Mouse (Mus musculus) forebrain, embryonic 15.5 days (tissue): ENCODE measurements at regions not wholly inside any gene's neighbourhood (a gene's known extent, or its start where the extent isn't known, plus 50 kb on each side); places are given as distances from the start of the nearest gene placed in this dataset.
A peak's percentile ranks its signal among the peaks of the same experiment; 100 is the strongest.

ENCODE experiments used
- ATAC-seq: fragments of 200-750 bp; cut with Nextera tagmentation; replicated peaks from 2 replicates; pipeline ENCODE4 v1.8.0; 2017; ENCODE audit warnings: mild to moderate bottlenecking, moderate TSS enrichment, moderate library complexity
- H3K27ac ChIP-seq: fragments of 300-500 bp; sonication (generic); replicated peaks from 2 replicates; pipeline ENCODE4 v1.5.1; 2015; ENCODE audit warnings: mild to moderate bottlenecking, inconsistent platforms
- H3K27me3 ChIP-seq: fragments of 300-500 bp; sonication (generic); 2 replicates; pipeline ENCODE4 v1.6.1; 2015; ENCODE audit warnings: inconsistent platforms
- H3K36me3 ChIP-seq: fragments of 300-500 bp; sonication (generic); 2 replicates; pipeline ENCODE4 v1.6.1; 2015; ENCODE audit warnings: mild to moderate bottlenecking, inconsistent platforms
- H3K4me1 ChIP-seq: fragments of 300-500 bp; sonication (generic); 2 replicates; pipeline ENCODE4 v1.6.1; 2015; ENCODE audit warnings: inconsistent platforms
- H3K4me2 ChIP-seq: fragments of 300-500 bp; sonication (generic); replicated peaks from 2 replicates; pipeline ENCODE4 v1.6.1; 2015; ENCODE audit warnings: mild to moderate bottlenecking, inconsistent platforms
- H3K4me3 ChIP-seq: fragments of 300-500 bp; sonication (generic); 2 replicates; pipeline ENCODE4 v1.5.1; 2015; ENCODE audit warnings: mild to moderate bottlenecking, inconsistent platforms
- H3K9ac ChIP-seq: fragments of 300-500 bp; sonication (generic); replicated peaks from 2 replicates; pipeline ENCODE4 v1.6.1; 2015; ENCODE audit warnings: mild to moderate bottlenecking, inconsistent platforms
- H3K9me3 ChIP-seq: fragments of 300-500 bp; sonication (generic); 2 replicates; pipeline ENCODE4 v1.6.1; 2016; ENCODE audit warnings: inconsistent platforms
- WGBS: fragments of 180-500 bp; shearing (Covaris S2); methylation state at CpG from one replicate; pipeline ENCODE4 v1.1.7; 2015; ENCODE audit warnings: mixed read lengths; 5-methylcytosine and 5-hydroxymethylcytosine counted together

GRCm38 (mm10) chr15:68624831-68625230, 2124.1 kb upstream of the Lrrc6 start:
- H3K4me2 ChIP-seq = no peak overlapping the region
- H3K27ac ChIP-seq = no peak overlapping the region
- H3K27me3 ChIP-seq = no peaks in the 10 kb centered on the region
- no peaks in the 10 kb centered on the region for H3K36me3 ChIP-seq
- no peak for ATAC-seq
- H3K4me3 ChIP-seq = no peak overlapping the region
- no peaks in the 10 kb centered on the region for H3K4me1 ChIP-seq
- no peak overlapping the region for H3K9ac ChIP-seq
- no peaks in the 10 kb centered on the region for H3K9me3 ChIP-seq
- WGBS = 78% methylated on average over 3 of the region's 3 CpGs

DNA sequence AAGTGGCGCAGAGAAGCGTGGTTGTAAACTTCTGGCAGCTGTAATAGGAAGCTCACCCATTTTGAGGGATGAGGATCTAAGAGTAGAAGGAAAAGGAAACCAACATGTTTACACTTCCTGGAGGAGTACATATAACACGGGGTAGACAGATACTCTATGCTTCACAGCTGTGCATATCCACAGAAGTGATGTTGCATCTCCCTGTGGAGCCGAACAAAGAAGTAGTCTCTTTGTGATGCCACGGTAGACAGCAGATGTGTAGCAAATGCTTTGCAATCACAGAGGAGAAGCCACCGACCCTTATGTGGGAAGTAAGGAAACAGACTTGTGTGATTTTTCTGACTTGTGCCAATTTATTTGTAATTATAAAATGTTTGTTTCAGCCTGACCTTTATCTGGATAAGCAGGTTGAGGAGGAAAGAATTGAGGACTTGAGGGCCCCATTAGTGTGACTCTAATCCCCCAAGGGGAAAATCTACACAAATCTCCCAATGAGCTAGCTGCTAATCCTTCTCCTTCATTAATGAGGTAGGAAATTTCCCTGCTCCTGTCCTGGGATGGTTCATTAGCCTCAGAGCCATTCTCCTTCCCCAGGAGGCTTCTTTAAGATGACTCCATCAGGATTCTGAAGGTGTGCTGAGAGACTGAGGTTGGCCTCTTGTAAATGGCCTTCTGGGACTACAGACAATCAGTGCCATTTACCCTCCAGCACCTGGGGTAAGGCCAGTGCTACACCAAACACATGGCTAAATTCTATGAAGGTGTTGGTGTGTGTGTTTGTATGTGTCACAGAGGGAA, 2119.9 kb upstream of the Lrrc6 start:
- H3K4me2 ChIP-seq = no peak overlapping the region
- no peaks in the 10 kb centered on the region for H3K27me3 ChIP-seq
- H3K4me3 ChIP-seq = no peak overlapping the region
- H3K4me1 ChIP-seq = no peaks in the 10 kb centered on the region
- H3K36me3 ChIP-seq = no peaks in the 10 kb centered on the region
- H3K9ac ChIP-seq = no peak overlapping the region
- WGBS = 54% methylated on average over 6 of the region's 6 CpGs
- no peaks in the 10 kb centered on the region for H3K9me3 ChIP-seq
- no peak for ATAC-seq
- no peak overlapping the region for H3K27ac ChIP-seq

DNA sequence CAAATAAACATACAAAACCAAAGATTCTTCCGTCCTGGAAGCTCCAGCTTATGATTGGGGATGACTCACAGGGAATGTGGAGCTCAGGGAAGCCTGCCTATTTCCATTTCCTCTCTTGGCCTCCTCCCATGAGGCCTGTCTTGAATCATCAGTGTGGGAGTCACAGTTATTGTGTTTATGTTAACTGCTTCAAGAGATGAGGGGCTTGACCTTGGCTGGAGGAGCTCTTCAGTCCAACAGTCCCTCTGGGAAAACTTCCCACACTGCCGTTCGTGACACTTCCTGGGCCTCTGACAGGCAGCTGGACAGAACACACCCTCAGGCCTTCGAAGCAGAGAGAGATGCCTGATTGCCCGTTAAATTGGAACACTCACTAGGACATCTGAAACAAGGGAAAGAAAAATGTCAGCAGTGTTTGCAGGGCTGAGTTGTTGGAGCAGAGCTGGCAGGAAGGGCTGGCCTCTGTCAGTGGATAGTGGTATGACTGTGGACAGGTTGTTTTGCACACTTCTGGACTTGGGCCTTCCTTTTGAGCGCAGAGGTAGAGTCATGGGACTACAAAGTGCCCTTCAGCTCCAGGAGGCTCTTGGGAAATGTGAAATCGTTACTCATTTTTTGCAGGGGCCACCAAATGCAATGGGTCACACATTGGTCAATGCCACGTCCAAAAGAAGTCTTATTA, 2105.5 kb upstream of the Lrrc6 start:
- H3K27ac ChIP-seq = no peak overlapping the region
- H3K9me3 ChIP-seq = no peaks in the 10 kb centered on the region
- no peak overlapping the region for H3K4me2 ChIP-seq
- ATAC-seq = no peak
- H3K4me3 ChIP-seq = no peak overlapping the region
- no peaks in the 10 kb centered on the region for H3K36me3 ChIP-seq
- H3K9ac ChIP-seq = no peak overlapping the region
- WGBS = 76% methylated on average over 8 of the region's 8 CpGs
- no peaks in the 10 kb centered on the region for H3K4me1 ChIP-seq
- H3K27me3 ChIP-seq = no peaks in the 10 kb centered on the region

GRCm38 (mm10) chr15:68605478-68605877, 2104.8 kb upstream of the Lrrc6 start:
- Histone ChIP-seq H3K27ac (no peak overlapping the region), H3K9me3 (no peaks in the 10 kb centered on the region), H3K36me3 (no peaks in the 10 kb centered on the region), H3K9ac (no peak overlapping the region), H3K4me1 (no peaks in the 10 kb centered on the region), H3K27me3 (no peaks in the 10 kb centered on the region), H3K4me2 (no peak overlapping the region), H3K4me3 (no peak overlapping the region)
- 88% methylated on average over 2 of the region's 2 CpGs for WGBS
- no peak for ATAC-seq

DNA sequence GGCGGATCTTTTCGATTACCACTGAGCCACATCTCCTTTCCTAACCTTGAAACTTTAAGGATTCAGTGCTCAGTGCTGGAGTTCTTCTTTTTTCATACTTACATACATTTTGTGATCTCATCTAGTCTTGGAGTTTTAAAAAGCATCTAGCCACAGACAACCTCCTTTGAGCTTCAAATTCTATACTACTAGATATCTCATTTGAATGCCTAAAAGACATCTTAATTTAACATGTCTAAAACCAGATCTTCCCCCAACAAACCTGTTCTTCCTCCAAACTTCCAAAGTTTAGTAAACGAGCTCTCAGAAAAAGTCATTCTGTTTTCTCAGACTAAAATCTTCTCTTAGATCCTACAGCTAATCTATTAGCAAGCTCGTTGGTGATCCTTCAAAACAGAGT, 2081.5 kb upstream of the Lrrc6 start:
- no peak overlapping the region for H3K4me2 ChIP-seq
- no peaks in the 10 kb centered on the region for H3K4me1 ChIP-seq
- 83% methylated on average over 4 of the region's 4 CpGs for WGBS
- H3K4me3 ChIP-seq = no peak overlapping the region
- H3K9me3 ChIP-seq = no peaks in the 10 kb centered on the region
- H3K9ac ChIP-seq = no peak overlapping the region
- no peak for ATAC-seq
- no peaks in the 10 kb centered on the region for H3K27me3 ChIP-seq
- H3K27ac ChIP-seq = no peak overlapping the region
- H3K36me3 ChIP-seq = no peaks in the 10 kb centered on the region

GRCm38 (mm10) chr15:68579486-68579885, 2078.8 kb upstream of the Lrrc6 start:
- WGBS = 99% methylated on average over 2 of the region's 2 CpGs
- Histone ChIP-seq H3K4me2 (no peak overlapping the region), H3K9me3 (no peaks in the 10 kb centered on the region), H3K9ac (no peak overlapping the region), H3K27ac (no peak overlapping the region), H3K27me3 (no peaks in the 10 kb centered on the region), H3K4me1 (no peaks in the 10 kb centered on the region), H3K36me3 (no peaks in the 10 kb centered on the region), H3K4me3 (no peak overlapping the region)
- ATAC-seq = no peak

- Histone ChIP-seq H3K4me1 (no peaks in the 10 kb centered on the region), H3K9ac (no peak overlapping the region), H3K4me2 (no peak overlapping the region), H3K36me3 (no peaks in the 10 kb centered on the region), H3K4me3 (no peak overlapping the region), H3K27me3 (no peaks in the 10 kb centered on the region), H3K9me3 (no peaks in the 10 kb centered on the region), H3K27ac (no peak overlapping the region)
- 83% methylated on average over 3 of the region's 3 CpGs for WGBS
- no peak for ATAC-seq
Observed at GRCm38 (mm10) chr15:68560654-68561053, 2059.9 kb upstream of the Lrrc6 start.

DNA sequence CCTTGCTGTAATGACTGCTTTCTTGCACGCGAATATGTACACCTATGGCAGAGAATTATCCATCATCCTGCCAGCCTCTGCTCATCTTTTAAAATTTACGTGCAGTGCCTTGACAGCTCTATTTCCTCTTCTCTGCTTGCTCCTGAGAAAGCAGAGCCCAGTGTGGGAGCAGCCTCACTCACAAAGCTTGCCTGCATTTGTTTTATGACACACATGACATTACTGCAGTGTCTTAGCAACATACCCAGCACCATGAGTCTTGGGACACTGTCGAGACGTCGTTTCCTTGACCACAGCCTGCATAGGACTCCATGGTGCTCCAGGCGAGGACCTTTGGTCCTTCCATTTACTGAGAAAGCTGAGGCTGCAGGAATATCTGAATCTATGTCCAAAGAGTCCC, 2055.4 kb upstream of the Lrrc6 start:
- Histone ChIP-seq H3K36me3 (no peaks in the 10 kb centered on the region), H3K27ac (no peak overlapping the region), H3K4me2 (no peak overlapping the region), H3K9ac (no peak overlapping the region), H3K4me3 (no peak overlapping the region), H3K9me3 (no peaks in the 10 kb centered on the region), H3K4me1 (no peaks in the 10 kb centered on the region), H3K27me3 (no peaks in the 10 kb centered on the region)
- ATAC-seq = no peak
- WGBS = 83% methylated on average over 7 of the region's 7 CpGs

DNA sequence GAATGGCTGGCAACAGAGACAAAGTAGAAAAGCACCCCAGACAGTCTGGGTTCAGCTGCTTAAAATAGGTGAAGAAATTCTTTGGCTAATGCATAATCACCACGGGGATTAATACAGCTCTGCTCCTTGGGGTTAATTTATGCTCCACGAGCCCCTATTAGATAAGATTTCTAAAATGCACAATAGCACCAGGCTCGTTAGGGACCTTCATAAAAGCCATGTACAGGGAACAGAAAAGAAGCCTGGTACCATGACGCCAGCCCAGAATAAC, 2035.3 kb upstream of the Lrrc6 start:
- peak; percentile 76 for ATAC-seq

DNA sequence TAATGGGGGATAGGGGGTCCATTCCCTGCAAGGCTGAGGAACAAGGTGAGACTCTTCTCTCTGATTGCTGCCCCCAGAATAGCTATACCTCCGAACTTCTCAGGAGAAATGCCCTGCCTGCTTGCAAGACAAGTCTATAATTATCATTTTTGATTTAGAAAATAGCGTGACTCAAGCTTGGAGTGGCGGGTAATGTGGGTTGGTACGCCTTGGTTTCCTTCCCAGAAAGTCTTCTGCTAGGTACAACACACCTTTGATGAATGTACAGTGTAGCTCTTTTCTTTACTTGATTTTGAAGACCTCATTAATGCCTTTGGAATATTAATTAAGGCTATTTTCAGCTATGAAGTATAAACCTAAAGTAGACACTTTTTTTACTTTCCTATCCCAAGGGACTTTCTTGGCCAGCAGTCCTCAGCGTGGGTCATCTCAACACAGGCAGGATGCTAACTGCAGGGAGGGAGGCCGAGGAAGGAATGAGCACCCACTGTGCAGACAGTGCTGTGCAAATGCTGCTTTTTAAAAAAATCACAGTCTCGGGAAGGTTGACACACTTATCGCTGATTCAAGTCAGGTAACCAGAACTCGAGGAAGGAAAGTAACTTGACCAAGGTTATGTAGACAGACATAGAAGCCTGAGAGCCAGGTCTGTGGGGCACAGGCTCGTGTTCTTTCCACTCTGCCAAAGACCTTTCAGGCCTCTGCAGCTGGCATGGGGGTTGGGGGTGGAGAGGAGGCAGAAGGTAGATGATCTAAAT, 2034.8 kb upstream of the Lrrc6 start:
- H3K9ac ChIP-seq = no peak overlapping the region
- peak overlapping the region; percentile 11; the same call in 1 of the 2 replicates for H3K27ac ChIP-seq
- no peak overlapping the region for H3K4me2 ChIP-seq
- no peaks in the 10 kb centered on the region for H3K9me3 ChIP-seq
- no peak overlapping the region for H3K4me3 ChIP-seq
- no peaks in the 10 kb centered on the region for H3K36me3 ChIP-seq
- no peaks in the 10 kb centered on the region for H3K27me3 ChIP-seq
- peak; percentile 51 for ATAC-seq
- 46% methylated on average over 10 of the region's 10 CpGs for WGBS
- peaks cover 12% of the 10 kb centered on the region for H3K4me1 ChIP-seq

More for the DNA sequence above, 2035.3 kb upstream of the Lrrc6 start:
- Histone ChIP-seq H3K9me3 (no peaks in the 10 kb centered on the region), H3K4me3 (no peak overlapping the region), H3K27me3 (no peaks in the 10 kb centered on the region), H3K9ac (no peak overlapping the region), H3K4me1 (peaks cover 12% of the 10 kb centered on the region), H3K4me2 (no peak overlapping the region), H3K36me3 (no peaks in the 10 kb centered on the region), H3K27ac (peak overlapping the region; percentile 11; the same call in 1 of the 2 replicates)
- 12% methylated on average over 4 of the region's 4 CpGs for WGBS

DNA sequence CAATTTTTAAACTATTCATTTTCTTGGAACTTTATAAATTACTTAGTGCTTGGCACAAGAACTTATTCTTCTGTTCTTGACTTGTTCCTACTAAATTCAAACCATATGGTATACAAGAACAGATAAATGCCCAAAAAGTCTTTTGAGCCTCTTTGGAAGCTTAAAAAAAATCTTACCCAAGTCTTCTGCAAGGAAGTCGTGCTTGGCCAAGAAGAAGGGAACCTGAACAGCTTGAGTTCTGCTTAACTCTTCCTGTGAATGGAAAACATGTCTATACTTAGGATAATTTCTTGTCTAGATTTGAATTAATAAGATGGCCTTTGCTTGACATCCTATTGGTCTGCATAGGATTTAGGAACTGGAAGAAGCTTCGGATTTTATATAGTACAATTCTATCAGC, 2020.0 kb upstream of the Lrrc6 start:
- Histone ChIP-seq H3K27me3 (no peaks in the 10 kb centered on the region), H3K36me3 (no peaks in the 10 kb centered on the region), H3K4me2 (no peak overlapping the region), H3K9ac (no peak overlapping the region), H3K9me3 (no peaks in the 10 kb centered on the region), H3K4me3 (no peak overlapping the region), H3K4me1 (no peaks in the 10 kb centered on the region), H3K27ac (no peak overlapping the region)
- ATAC-seq = no peak
- WGBS = 90% methylated on average over 2 of the region's 2 CpGs

- no peak for ATAC-seq
- WGBS = 96% methylated on average over 2 of the region's 2 CpGs
- H3K4me3 ChIP-seq = no peak overlapping the region
Observed at GRCm38 (mm10) chr15:68512431-68512830, 2011.7 kb upstream of the Lrrc6 start.

More at GRCm38 (mm10) chr15:68512431-68512830, 2011.7 kb upstream of the Lrrc6 start:
- Histone ChIP-seq H3K27me3 (no peaks in the 10 kb centered on the region), H3K9me3 (no peaks in the 10 kb centered on the region), H3K4me1 (no peaks in the 10 kb centered on the region), H3K27ac (no peak overlapping the region), H3K9ac (no peak overlapping the region), H3K36me3 (no peaks in the 10 kb centered on the region), H3K4me2 (no peak overlapping the region)
